Mouse (Mus musculus): Measurements from ENCODE around the gene S1pr1.

The S1pr1 gene

GRCm38 (mm10) chr3:115674665-115675064, 40.2 kb downstream of the S1pr1 start:
- DNase-seq (ENCODE audit: low read depth): no peak

- DNase-seq (ENCODE audit: low read depth): no peak
Observed at GRCm38 (mm10) chr3:115673663-115674157, 41.2 kb downstream of the S1pr1 start.

DNA sequence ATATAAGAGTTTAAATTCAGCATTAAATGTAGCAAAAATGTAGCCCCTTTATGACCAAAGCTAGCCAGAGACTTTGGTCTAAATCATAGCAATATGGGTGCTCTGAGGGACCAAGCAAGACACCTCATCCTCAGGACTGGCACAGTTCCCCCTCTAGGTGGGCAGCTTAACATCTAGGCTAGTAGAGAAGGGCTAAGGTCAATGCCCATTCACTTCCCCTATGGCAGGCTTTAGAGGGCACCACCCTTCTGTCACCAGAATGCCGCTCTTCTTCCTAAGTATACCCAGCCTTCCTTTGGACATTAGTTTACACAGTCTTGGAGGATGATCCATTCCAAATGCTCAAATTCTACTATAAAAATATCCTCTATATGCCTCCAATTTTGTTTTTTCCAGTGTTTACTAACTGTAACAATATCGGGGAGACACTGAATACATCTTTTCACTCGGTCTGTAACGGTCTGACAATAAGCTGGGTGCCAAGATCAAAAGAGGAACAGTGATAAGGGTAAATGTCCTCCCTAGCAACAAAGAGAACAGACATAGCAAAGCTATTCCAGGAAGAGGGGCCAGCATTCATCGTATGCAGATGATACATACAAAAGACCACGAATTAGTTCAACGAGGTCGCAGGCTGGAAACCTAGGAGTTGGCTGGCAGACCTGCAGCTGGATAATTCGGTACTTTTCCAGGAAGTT, 41.8 kb downstream of the S1pr1 start:
- DNase-seq (ENCODE audit: low read depth): no peak

- peak; percentile 79 for DNase-seq (ENCODE audit: low read depth)
Observed at GRCm38 (mm10) chr3:115669230-115669629, 45.6 kb downstream of the S1pr1 start.

GRCm38 (mm10) chr3:115667182-115667581, 47.7 kb downstream of the S1pr1 start:
- DNase-seq (ENCODE audit: low read depth): no peak

DNA sequence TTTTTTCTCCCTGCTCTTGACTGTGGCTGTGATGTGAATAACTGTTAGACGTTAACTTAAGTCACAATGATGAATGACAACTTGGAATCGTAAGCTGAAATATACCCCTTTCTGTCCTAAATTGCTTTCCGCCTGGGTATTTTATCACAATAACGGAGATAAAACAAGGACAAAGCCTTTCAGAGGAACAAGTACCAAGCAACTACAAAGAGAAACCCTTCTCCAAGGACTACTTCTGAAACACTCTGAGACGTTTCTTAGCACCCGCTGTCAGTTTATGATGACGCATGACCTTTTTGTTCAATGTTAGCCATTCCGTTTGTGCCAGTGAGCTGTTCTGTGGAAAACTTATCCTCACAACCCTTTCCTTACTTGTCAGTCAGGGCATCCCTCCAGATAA, 48.3 kb downstream of the S1pr1 start:
- DNase-seq (ENCODE audit: low read depth): no peak

GRCm38 (mm10) chr3:115664497-115664896, 50.4 kb downstream of the S1pr1 start:
- DNase-seq (ENCODE audit: low read depth): no peak

GRCm38 (mm10) chr3:115660701-115661460, 54.0 kb downstream of the S1pr1 start:
- peak; percentile 94 for DNase-seq (ENCODE audit: low read depth)
